ENCODE assay signal across 8 mouse cellular contexts in the genomic region with DNA sequence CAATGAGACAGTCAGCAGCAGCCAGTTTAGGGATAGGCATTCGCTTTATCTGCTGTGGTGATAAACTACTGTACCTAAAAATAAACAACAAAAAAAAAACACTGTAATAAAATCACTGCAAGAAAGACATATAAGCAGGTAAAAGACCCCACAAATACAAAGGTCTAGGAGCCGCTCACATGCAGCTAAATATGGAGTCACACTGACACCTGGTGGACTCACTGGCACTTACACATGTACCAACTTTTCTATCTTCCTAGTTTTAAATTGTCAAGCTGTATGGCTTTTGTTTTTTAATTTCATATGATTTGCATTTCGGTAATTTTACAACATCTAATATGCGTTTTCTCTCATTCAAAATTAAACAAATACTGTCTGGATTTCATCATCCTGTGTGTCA. TPM values are rescaled to one million over a fixed set of nuclear protein-coding genes. Genes with fewer than 3 reads are reported as not detected.
DNase-seq lines count a peak whose midpoint lies in the region; ATAC-seq lines count a peak whose summit lies in the region.

No protein-coding gene starts in this region.

- H3K36me3 ChIP-seq in intestine, embryonic 14.5 days (ENCODE audit: control insufficient read depth, insufficient read depth, low read length): peaks cover 26% of the 10 kb centered on the region
- 0 out of 2 replicates have a peak, but pooled peaks cover 3% of the 10 kb centered on the region for H3K36me3 ChIP-seq in intestine, embryonic 16.5 days (ENCODE audit: control insufficient read depth, insufficient read depth, low read length)
- no peaks in the 10 kb centered on the region for H3K36me3 ChIP-seq in hindbrain, embryonic 16.5 days (ENCODE audit: control insufficient read depth, insufficient read depth, low read length)

- H3K4me3 ChIP-seq in intestine, embryonic 14.5 days (ENCODE audit: low read depth, low read length): no peak overlapping the region
- no peak overlapping the region for H3K4me3 ChIP-seq in intestine, embryonic 16.5 days (ENCODE audit: low read length)
- no peak overlapping the region for H3K4me3 ChIP-seq in hindbrain, embryonic 16.5 days (ENCODE audit: low read length)

- 62% methylated on average over 4 of the region's 4 CpGs for WGBS in intestine, embryonic 14.5 days
- 66% methylated on average over 4 of the region's 4 CpGs for WGBS in intestine, embryonic 16.5 days
- WGBS in hindbrain, embryonic 16.5 days: 73% methylated on average over 4 of the region's 4 CpGs

- H3K27me3 ChIP-seq in intestine, embryonic 14.5 days (replicated peaks; ENCODE audit: control insufficient read depth, insufficient read depth, low read length): no peaks in the 10 kb centered on the region
- H3K27me3 ChIP-seq in intestine, embryonic 16.5 days (replicated peaks; ENCODE audit: control insufficient read depth, insufficient read depth, low read length): no peaks in the 10 kb centered on the region
- no peaks in the 10 kb centered on the region for H3K27me3 ChIP-seq in hindbrain, embryonic 16.5 days (replicated peaks; ENCODE audit: control insufficient read depth, insufficient read depth, low read length)

- H3K9me3 ChIP-seq in intestine, embryonic 14.5 days (ENCODE audit: control insufficient read depth, low read length): no peaks in the 10 kb centered on the region
- no peaks in the 10 kb centered on the region for H3K9me3 ChIP-seq in intestine, embryonic 16.5 days (ENCODE audit: control insufficient read depth, low read length)
- no peaks in the 10 kb centered on the region for H3K9me3 ChIP-seq in hindbrain, embryonic 16.5 days (ENCODE audit: control insufficient read depth, low read length)

- no peak overlapping the region for H3K9ac ChIP-seq in intestine, embryonic 14.5 days (ENCODE audit: low read length)
- H3K9ac ChIP-seq in intestine, embryonic 16.5 days (ENCODE audit: low read depth, low read length): no peak overlapping the region
- H3K9ac ChIP-seq in hindbrain, embryonic 16.5 days (ENCODE audit: low read depth, low read length): no peak overlapping the region

- DNase-seq in intestine, embryonic 14.5 days (ENCODE audit: low spot score): peak; percentile 55
- peak; percentile 36 for DNase-seq in 3T3-L1 (ENCODE audit: low read depth, low spot score)
- DNase-seq in brain, adult 2 months (ENCODE audit: low read depth, low spot score): peak; percentile 48
- DNase-seq in spleen, adult 18-20 months: no peak
- DNase-seq in heart, adult 8-10 months (ENCODE audit: low spot score): no peak
- no peak for DNase-seq in natural killer cell, adult 2 months (ENCODE audit: low spot score in 2 of 2)

- H3K4me1 ChIP-seq in intestine, embryonic 14.5 days (replicated peaks; ENCODE audit: control insufficient read depth, insufficient read depth, low read length): no peaks in the 10 kb centered on the region
- no peaks in the 10 kb centered on the region for H3K4me1 ChIP-seq in intestine, embryonic 16.5 days (ENCODE audit: control insufficient read depth, insufficient read depth, low read length)
- H3K4me1 ChIP-seq in hindbrain, embryonic 16.5 days (ENCODE audit: control insufficient read depth, insufficient read depth, low read depth, low read length): no peaks in the 10 kb centered on the region

- no peak overlapping the region for H3K4me2 ChIP-seq in intestine, embryonic 14.5 days (ENCODE audit: low read length)
- no peak overlapping the region for H3K4me2 ChIP-seq in intestine, embryonic 16.5 days (ENCODE audit: low read depth, low read length)
- no peak overlapping the region for H3K4me2 ChIP-seq in hindbrain, embryonic 16.5 days (ENCODE audit: low read length)

- no peak overlapping the region for H3K27ac ChIP-seq in intestine, embryonic 14.5 days (ENCODE audit: low read depth)
- no peak overlapping the region for H3K27ac ChIP-seq in intestine, embryonic 16.5 days (ENCODE audit: low read length)
- no peak overlapping the region for H3K27ac ChIP-seq in hindbrain, embryonic 16.5 days (ENCODE audit: low read depth, low read length)

- no peak for ATAC-seq in intestine, embryonic 14.5 days (replicated peaks; ENCODE audit: low FRiP score, low TSS enrichment, low read depth)
- no peak for ATAC-seq in intestine, embryonic 16.5 days
- peak; percentile 76; the same call in 1 of the 2 replicates for ATAC-seq in hindbrain, embryonic 16.5 days

RNA-seq across cellular contexts. Expression of gene Mettl4, which starts 14.4 kb away (rescaled TPM):
- polyA plus RNA-seq in intestine, embryonic 14.5 days (2014; fragmentation: Nextera tagmentation; extraction: Ambion mirVana): 22.0 and 24.3 TPM in 2 replicates
- polyA plus RNA-seq in intestine, embryonic 16.5 days (2015; fragmentation: Nextera tagmentation; extraction: Ambion mirVana): 12.9 and 13.7 TPM in 2 replicates
- polyA plus RNA-seq in hindbrain, embryonic 16.5 days (2015; fragmentation: Nextera tagmentation; extraction: Ambion mirVana): 14.9 and 16.4 TPM in 2 replicates
- 1 to 10 TPM; 6.6 to 8.2 (median 7.4) TPM for total RNA-seq in heart, adult 8-10 months (2022)

Comparison
In these comparisons a context has a peak if more than half of its experiments do, and no peak if none do; other contexts are left out.
1. DNase-seq: peak in intestine, embryonic 14.5 days (single experiment), 3T3-L1 (single experiment) and brain, adult 2 months (single experiment); none in spleen, adult 18-20 months (0 of 2), heart, adult 8-10 months (single experiment) and natural killer cell, adult 2 months (0 of 2).